Mouse (Mus musculus): Measurements from ENCODE around the gene Gm42688.
A peak's percentile ranks its signal among the peaks of the same experiment; 100 is the strongest.

DNA sequence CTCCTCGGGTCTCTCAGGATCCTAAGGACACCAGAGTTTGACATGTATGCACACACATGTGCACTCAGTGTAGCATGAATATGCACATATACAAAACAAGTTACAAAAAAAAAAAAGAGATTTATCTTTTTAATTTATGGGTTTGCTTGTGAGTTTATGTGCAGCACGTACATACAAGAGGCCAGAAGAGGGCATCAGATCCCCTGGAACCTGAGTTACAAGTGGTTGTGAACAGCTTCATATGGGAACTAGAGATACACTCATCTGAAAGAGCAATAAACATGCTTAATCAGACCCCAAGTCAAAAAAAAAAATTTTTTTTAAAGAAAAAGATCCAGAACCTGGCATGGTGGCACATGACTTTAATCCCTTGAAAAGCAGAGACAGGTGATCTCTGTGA lies 26.4 kb upstream of the Gm42688 start:
- no peak for TF ChIP-seq EP300 (IDR thresholded peaks at IDR 0.05)
- peak; percentile 34 for TF ChIP-seq CTCF (IDR thresholded peaks at IDR 0.05)
